Mouse (Mus musculus): Measurements from ENCODE around the gene Gm10318. TPM values are rescaled to one million over a fixed set of nuclear protein-coding genes. Genes with fewer than 3 reads are reported as not detected.

The Gm10318 gene
- polyA plus RNA-seq, 1 experiment from 2014 or later: not detected

DNA sequence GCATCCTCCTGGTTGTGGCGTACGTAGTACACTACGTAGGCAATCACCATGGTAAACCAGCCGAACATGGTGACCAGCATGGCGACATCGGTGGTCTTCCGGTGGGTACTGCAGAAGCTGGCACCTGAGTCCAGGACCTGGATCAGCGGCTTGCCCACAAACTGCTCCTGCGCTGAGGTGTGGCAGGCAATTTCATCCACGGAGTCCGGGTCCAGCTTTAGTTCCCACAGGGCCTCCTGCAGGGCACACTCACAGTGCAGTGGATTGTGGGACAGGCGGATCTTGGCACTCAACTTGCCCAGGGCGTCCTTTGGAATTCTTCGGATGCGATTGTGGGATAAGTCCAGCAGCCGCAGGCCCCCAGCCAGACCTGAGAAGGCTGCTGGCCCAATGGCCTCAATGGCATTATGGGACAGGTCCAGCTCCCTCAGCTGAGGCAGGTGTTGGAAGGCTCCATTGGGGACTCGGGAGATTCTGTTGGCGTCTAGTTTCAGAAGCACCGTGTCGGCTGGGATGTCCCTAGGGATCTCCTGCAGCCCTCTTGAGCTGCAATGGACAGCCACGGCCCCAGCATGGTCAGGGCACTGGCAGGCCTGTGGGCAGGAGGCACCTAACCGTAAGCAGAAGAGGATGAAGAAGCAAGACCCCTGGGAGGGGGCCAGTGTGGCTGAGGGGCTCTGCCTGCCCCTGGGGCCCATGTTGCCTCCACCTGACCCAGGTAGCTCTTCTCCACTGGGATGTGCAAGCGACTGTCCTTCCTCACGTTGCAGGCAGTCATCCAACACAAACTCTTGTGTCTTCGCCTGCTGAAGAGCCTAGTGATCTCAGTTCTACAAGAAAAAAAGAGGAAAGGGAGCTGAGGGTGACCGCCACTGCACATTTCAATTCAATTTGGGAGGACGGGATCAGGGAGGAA lies 48.5 kb downstream of the Gm10318 start:
- Histone ChIP-seq H3K9me3 (no peaks in the 10 kb centered on the region), H3K36me3 (replicated peaks) (no peaks in the 10 kb centered on the region), H3K4me2 (peak overlapping the region; percentile 65), H3K27me3 (replicated peaks) (no peaks in the 10 kb centered on the region), H3K4me3 (peak overlapping the region; percentile 64), H3K27ac (peak overlapping the region; percentile 76; the same call in 1 of the 2 replicates), H3K4me1 (peaks cover 18% of the 10 kb centered on the region), H3K9ac (peak overlapping the region; percentile 69)
- ATAC-seq (replicated peaks): no peak
- 84% methylated on average over 27 of the region's 27 CpGs for WGBS

- Histone ChIP-seq H3K27me3 (replicated peaks) (no peaks in the 10 kb centered on the region), H3K9me3 (no peaks in the 10 kb centered on the region), H3K4me2 (peak overlapping the region; percentile 65), H3K36me3 (replicated peaks) (no peaks in the 10 kb centered on the region), H3K4me1 (peaks cover 16% of the 10 kb centered on the region), H3K4me3 (peak overlapping the region; percentile 64), H3K27ac (peak overlapping the region; percentile 76), H3K9ac (peak overlapping the region; percentile 69)
- WGBS: 2% methylated on average over 14 of the region's 14 CpGs
- peak; percentile 48 for ATAC-seq (replicated peaks)
Measured at GRCm38 (mm10) chr10:77901871-77902210, 49.2 kb downstream of the Gm10318 start.

DNA sequence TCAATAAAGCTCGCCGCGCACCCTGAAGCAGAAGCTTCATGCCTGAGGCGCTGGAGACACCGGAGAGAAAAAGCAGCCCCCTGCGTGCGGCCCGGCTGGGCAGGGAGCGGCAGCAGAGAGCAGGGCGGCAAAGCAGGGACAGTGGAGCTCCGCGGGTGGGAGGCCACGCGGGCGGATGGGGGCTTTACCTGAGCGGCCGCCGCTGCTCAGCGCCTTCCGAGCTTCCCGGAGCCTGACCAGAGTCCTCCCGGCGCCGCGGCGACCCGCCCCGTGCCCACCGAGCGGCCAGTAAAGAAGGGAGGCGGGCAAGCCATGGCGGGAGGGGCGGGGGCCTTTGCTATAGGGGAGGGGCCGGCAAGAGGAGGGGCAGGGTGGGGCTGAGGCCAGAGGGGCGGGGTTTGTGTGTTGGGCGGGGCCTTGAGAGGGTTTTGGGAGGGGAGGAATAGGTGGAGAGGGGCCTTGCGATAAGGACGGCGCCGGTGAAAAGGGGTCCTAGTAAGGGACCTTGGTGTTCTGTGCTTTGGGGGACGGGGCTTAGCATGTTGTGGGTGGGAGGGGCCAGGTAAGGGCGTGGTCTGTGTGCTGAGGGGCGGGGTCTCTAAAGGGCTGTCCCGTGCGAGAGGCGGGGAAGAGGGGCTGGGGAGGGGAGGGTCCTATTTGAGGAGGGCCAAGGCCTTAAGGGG lies 49.7 kb downstream of the Gm10318 start, which contains the start of gene Lrrc3:
TSS of gene Lrrc3 (minus strand) at position 326 of the 683 bp plus-strand sequence.
- H3K4me1 ChIP-seq: peaks cover 16% of the 10 kb centered on the region
- H3K27ac ChIP-seq: peak within 1 kb of the TSS; percentile 76
- H3K36me3 ChIP-seq (replicated peaks): no peaks in the 10 kb centered on the region
- no peaks in the 10 kb centered on the region for H3K27me3 ChIP-seq (replicated peaks)
- peak; percentile 79 for ATAC-seq (replicated peaks)
- no peaks in the 10 kb centered on the region for H3K9me3 ChIP-seq
- under 1% methylated on average over 42 of the region's 46 CpGs for WGBS
- H3K4me2 ChIP-seq: peak within 1 kb of the TSS; percentile 65
- H3K4me3 ChIP-seq: peak within 1 kb of the TSS; percentile 64
- peak within 1 kb of the TSS; percentile 69 for H3K9ac ChIP-seq

GRCm38 (mm10) chr10:77902894-77903715 lies 50.4 kb downstream of the Gm10318 start:
- WGBS: 4% methylated on average over 35 of the region's 35 CpGs
- Histone ChIP-seq H3K27ac (peak overlapping the region; percentile 64), H3K36me3 (replicated peaks) (no peaks in the 10 kb centered on the region), H3K4me3 (peak overlapping the region; percentile 64), H3K4me2 (peak overlapping the region; percentile 65), H3K9me3 (no peaks in the 10 kb centered on the region), H3K9ac (peak overlapping the region; percentile 69), H3K4me1 (peaks cover 16% of the 10 kb centered on the region), H3K27me3 (replicated peaks) (no peaks in the 10 kb centered on the region)
- ATAC-seq (replicated peaks): peak; percentile 90

Other genes starting within 250 kb of the Gm10318 start
- gene Sumo3, start 246.8 kb upstream of the Gm10318 start, polyA plus RNA-seq (2015; fragmentation: Nextera tagmentation; extraction: Ambion mirVana): 308 and 325 TPM in 2 replicates
- gene Gm49325, start 246.7 kb upstream of the Gm10318 start, polyA plus RNA-seq (2015; fragmentation: Nextera tagmentation; extraction: Ambion mirVana): 2.5 TPM in 1 of 2 replicates, not detected in the other
- gene Ube2g2, start 230.6 kb upstream of the Gm10318 start, polyA plus RNA-seq (2015; fragmentation: Nextera tagmentation; extraction: Ambion mirVana): 91.1 and 97.2 TPM in 2 replicates
- gene Tspear, start 166.3 kb upstream of the Gm10318 start, polyA plus RNA-seq (2015; fragmentation: Nextera tagmentation; extraction: Ambion mirVana): 1.5 and 1.7 TPM in 2 replicates
- not detected in 2 replicates for gene Gm19402, start 162.1 kb upstream of the Gm10318 start, polyA plus RNA-seq (2015; fragmentation: Nextera tagmentation; extraction: Ambion mirVana)
- gene Gm9508, start 155.6 kb upstream of the Gm10318 start, polyA plus RNA-seq (2015; fragmentation: Nextera tagmentation; extraction: Ambion mirVana): not detected in 2 replicates
- gene Gm10272, start 146.2 kb upstream of the Gm10318 start, polyA plus RNA-seq (2015; fragmentation: Nextera tagmentation; extraction: Ambion mirVana): not detected in 2 replicates
- gene Gm10024, start 141.4 kb upstream of the Gm10318 start, polyA plus RNA-seq (2015; fragmentation: Nextera tagmentation; extraction: Ambion mirVana): not detected in 2 replicates
- gene Gm10142, start 137.1 kb upstream of the Gm10318 start, polyA plus RNA-seq (2015; fragmentation: Nextera tagmentation; extraction: Ambion mirVana): not detected in 2 replicates
- gene Krtap12-1, start 132.3 kb upstream of the Gm10318 start, polyA plus RNA-seq (2015; fragmentation: Nextera tagmentation; extraction: Ambion mirVana): not detected in 2 replicates
- gene Gm10100, start 126.4 kb upstream of the Gm10318 start, polyA plus RNA-seq (2015; fragmentation: Nextera tagmentation; extraction: Ambion mirVana): not detected in 2 replicates
- gene Gm18596, start 110.2 kb upstream of the Gm10318 start, polyA plus RNA-seq (2015; fragmentation: Nextera tagmentation; extraction: Ambion mirVana): not detected in 2 replicates
- not detected in 2 replicates for gene Gm9736, start 101.5 kb upstream of the Gm10318 start, polyA plus RNA-seq (2015; fragmentation: Nextera tagmentation; extraction: Ambion mirVana)
- gene Gm3233, start 93.2 kb upstream of the Gm10318 start, polyA plus RNA-seq (2015; fragmentation: Nextera tagmentation; extraction: Ambion mirVana): not detected in 2 replicates
- not detected in 2 replicates for gene Gm3238, start 81.5 kb upstream of the Gm10318 start, polyA plus RNA-seq (2015; fragmentation: Nextera tagmentation; extraction: Ambion mirVana)
- not detected in 2 replicates for gene Gm7138, start 75.9 kb upstream of the Gm10318 start, polyA plus RNA-seq (2015; fragmentation: Nextera tagmentation; extraction: Ambion mirVana)
- gene Gm3250, start 70.3 kb upstream of the Gm10318 start, polyA plus RNA-seq (2015; fragmentation: Nextera tagmentation; extraction: Ambion mirVana): not detected in 2 replicates
- not detected in 2 replicates for gene Gm7137, start 64.7 kb upstream of the Gm10318 start, polyA plus RNA-seq (2015; fragmentation: Nextera tagmentation; extraction: Ambion mirVana)
- not detected in 2 replicates for gene Gm9639, start 57.8 kb upstream of the Gm10318 start, polyA plus RNA-seq (2015; fragmentation: Nextera tagmentation; extraction: Ambion mirVana)
- gene Gm19668, start 53.7 kb upstream of the Gm10318 start, polyA plus RNA-seq (2015; fragmentation: Nextera tagmentation; extraction: Ambion mirVana): not detected in 2 replicates
- gene Gm9507, start 41.0 kb upstream of the Gm10318 start, polyA plus RNA-seq (2015; fragmentation: Nextera tagmentation; extraction: Ambion mirVana): not detected in 2 replicates
- gene Gm2696, start 38.2 kb upstream of the Gm10318 start, polyA plus RNA-seq (2015; fragmentation: Nextera tagmentation; extraction: Ambion mirVana): not detected in 2 replicates
- gene Krtap10-4, start 25.8 kb upstream of the Gm10318 start, polyA plus RNA-seq (2015; fragmentation: Nextera tagmentation; extraction: Ambion mirVana): not detected in 2 replicates
- not detected in 2 replicates for gene Krtap10-10, start 16.9 kb upstream of the Gm10318 start, polyA plus RNA-seq (2015; fragmentation: Nextera tagmentation; extraction: Ambion mirVana)
- not detected in 2 replicates for gene Gm36176, start 6.1 kb upstream of the Gm10318 start, polyA plus RNA-seq (2015; fragmentation: Nextera tagmentation; extraction: Ambion mirVana)
- gene Gm3285, start 9.1 kb downstream of the Gm10318 start, polyA plus RNA-seq (2015; fragmentation: Nextera tagmentation; extraction: Ambion mirVana): not detected in 2 replicates
- 24.2 and 24.3 TPM in 2 replicates for gene Lrrc3, start 49.7 kb downstream of the Gm10318 start, polyA plus RNA-seq (2015; fragmentation: Nextera tagmentation; extraction: Ambion mirVana)
- 3.7 and 6.1 TPM in 2 replicates for gene Trpm2, start 117.7 kb downstream of the Gm10318 start, polyA plus RNA-seq (2015; fragmentation: Nextera tagmentation; extraction: Ambion mirVana)
- gene 1810043G02Rik, start 125.7 kb downstream of the Gm10318 start, polyA plus RNA-seq (2015; fragmentation: Nextera tagmentation; extraction: Ambion mirVana): 48.3 and 49.5 TPM in 2 replicates
- gene Pfkl, start 157.2 kb downstream of the Gm10318 start, polyA plus RNA-seq (2015; fragmentation: Nextera tagmentation; extraction: Ambion mirVana): 127 and 128 TPM in 2 replicates
- not detected in 2 replicates for gene Dnmt3l, start 189.1 kb downstream of the Gm10318 start, polyA plus RNA-seq (2015; fragmentation: Nextera tagmentation; extraction: Ambion mirVana)
- 0.06 and 0.37 TPM in 2 replicates for gene Aire, start 190.8 kb downstream of the Gm10318 start, polyA plus RNA-seq (2015; fragmentation: Nextera tagmentation; extraction: Ambion mirVana)
- 0.48 and 0.84 TPM in 2 replicates for gene Icosl, start 216.4 kb downstream of the Gm10318 start, polyA plus RNA-seq (2015; fragmentation: Nextera tagmentation; extraction: Ambion mirVana)